Mouse (Mus musculus): Measurements from ENCODE around the gene Bod1l. TPM values are rescaled to one million over a fixed set of nuclear protein-coding genes. Genes with fewer than 3 reads are reported as not detected.

Gene Bod1l
- total RNA-seq, 2 experiments from 2014 or later = 13.0 to 14.0 TPM

DNA sequence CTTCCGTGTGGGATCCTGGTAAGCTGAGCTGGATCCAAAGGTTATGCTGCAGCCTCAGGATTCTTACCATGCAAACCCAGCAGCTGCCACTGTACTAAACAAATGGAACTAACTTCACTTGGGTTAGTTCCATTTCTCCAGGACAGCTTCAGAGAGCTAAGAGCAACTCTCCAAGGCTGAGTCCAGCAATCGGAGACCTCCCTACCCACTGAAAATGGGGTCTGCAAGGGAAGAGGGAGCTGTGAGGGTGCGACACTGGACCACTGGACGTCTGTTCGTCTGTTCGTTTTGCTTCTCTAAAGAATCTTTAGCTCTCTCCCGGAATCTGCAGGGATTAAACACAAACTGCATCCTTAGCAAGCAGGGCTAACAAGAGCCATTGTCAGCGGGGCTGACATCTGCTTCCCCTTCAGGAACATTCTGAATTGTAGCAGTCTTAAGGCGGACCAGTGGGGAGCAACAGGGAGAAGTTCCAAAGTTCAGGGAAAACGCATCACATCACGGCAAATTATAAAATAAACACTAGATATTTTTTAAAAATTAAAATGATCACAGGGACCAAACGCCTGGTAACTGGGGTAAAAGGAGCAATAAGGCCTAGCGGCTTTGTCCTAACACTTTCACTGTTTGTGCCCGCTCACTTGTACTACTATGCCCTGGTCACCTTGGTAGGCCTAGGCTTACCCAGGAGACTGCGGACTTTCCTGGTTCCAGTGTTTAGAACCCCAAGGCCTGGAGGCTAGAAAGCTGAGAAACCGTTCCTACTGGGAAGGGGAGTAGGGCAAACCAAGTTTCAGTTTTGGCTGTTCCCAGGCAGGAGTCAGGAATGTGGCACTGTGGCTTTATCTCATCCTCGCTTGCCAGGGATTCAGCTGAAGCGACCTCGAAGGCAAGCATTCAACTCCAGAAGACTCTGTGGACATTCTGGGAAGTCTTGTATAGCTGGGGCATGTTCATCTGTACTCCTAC is 85.2 kb downstream of the Bod1l start:
- no peak for DNase-seq

DNA sequence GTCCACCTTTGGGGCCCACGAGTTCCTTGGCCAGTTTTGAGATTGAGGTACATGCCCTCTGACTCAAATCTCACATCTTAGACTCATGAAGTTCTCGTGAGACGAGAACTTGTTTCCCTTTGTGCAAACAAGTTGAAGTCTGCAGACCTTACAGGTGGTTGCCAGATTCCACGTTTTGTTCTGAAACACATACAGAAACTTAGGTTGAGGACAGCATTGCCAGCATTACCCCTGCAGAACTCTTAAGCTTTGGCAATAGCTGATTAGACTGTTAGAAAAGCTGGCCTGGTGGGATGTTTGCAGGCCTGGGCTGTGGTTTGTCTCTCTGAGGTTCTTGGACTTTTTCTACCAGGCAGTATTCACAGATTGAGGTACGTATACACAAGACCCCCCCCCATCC is 86.8 kb downstream of the Bod1l start:
- DNase-seq = no peak

DNA sequence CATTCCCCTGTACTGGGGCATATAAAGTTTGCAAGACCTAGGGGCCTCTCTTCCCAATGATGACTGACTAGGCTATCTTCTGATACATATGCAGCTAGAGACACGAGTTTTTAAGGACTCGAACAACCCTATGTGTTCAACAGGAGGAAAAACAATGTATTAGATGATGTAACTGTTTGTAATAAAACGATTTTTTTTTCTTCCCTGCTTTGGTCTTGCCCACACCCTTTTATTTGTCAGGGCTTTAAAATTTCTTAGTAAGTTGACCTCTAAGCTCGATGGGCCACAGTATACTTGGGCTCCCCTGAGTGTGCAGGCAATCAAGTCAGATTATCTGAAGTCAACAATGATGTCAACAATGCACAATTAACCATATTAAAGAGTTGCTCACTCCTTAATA is 87.7 kb downstream of the Bod1l start:
- no peak for DNase-seq

DNA sequence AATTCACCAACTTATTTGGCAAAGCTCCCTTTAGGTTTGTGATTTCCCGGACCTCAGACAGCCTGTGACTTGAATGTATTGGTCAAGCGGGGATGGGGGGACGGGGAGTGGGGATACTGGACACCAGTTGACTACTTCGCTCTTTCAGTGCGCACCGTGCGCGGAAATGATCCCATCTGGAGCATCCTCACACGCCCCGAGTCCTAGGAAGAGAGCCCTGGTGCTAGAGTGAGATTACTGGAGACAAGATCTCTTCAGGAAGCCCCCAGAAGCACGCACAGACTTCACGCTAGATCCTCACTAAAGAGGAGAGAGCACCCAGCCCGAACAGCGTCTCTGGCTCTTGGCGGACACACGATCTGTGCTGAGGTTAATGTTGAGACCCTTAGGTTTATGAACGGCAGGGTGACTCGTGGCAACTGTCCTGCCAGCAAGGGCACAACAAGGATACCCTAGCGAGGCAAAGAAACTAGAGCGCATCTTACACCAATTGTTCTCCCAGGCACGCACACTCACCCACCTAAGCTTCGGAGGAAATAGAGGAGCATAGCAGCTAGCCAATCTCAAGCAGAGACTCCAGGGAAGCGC is 88.6 kb downstream of the Bod1l start:
- no peak for DNase-seq

DNA sequence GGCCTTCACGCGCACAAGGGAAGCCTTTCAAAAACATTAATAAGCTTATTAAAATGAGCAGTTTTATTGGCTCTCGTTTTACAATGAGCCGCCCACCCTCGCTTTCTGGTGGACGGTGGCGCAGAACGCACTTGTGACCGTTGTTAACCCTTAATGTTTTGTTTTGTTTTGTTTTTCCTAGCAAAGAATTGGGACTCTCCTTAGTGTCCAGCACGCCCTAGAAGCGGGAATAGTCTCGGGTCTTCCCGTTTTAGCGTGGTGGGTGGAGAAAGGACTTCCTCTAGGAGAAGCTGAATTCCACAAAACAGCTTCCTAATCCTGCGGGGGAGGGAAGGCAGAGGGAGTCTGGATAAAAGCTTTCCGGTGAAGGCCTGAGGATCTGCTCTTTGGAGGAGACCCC is 89.3 kb downstream of the Bod1l start:
- no peak for DNase-seq

DNA sequence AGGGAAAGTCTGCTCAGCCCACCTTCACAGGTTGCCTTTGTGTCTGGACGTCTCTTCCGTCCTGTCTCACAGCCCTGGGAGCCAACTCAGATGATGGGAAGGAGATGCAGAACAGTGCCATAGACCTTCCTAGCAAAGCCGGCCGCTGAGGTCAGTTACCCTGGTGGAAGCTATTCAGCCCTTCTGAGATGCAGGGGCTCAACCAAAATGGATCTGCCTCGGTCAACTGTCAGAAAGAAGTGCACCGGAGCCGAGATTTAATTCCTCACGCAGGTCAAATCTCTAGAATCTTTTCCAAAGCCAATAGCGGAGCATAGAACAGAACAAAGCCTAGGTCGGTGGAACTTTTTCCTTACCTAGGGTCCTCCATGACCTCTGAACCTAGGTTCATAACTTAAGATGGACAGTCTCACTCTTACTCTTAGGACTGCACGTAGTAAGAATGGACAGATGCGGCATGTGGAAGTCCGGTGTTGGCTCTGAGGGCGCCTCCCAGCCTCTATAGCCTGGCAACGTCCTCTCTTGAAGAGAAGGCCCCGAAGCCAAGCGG is 89.8 kb downstream of the Bod1l start:
- no peak for DNase-seq

DNA sequence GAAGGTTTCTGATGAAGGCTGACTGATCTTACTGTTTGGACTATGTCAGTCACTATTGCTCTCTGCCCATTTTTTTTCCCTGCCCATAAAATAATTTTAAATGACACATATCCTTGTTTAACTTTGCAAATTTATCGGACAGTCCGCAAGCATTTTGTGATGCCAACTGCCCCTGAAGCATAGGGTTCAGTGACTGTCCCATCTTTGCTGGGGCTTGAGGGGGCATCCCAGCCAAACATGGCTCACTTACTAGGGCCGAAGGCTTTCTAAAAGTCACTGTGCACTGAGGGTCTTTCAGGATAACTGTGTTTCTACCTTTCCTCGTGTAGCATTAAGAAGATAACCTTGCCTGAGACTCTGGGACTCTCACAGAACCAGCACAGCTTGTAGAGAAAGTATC is 91.4 kb downstream of the Bod1l start:
- DNase-seq = no peak

DNA sequence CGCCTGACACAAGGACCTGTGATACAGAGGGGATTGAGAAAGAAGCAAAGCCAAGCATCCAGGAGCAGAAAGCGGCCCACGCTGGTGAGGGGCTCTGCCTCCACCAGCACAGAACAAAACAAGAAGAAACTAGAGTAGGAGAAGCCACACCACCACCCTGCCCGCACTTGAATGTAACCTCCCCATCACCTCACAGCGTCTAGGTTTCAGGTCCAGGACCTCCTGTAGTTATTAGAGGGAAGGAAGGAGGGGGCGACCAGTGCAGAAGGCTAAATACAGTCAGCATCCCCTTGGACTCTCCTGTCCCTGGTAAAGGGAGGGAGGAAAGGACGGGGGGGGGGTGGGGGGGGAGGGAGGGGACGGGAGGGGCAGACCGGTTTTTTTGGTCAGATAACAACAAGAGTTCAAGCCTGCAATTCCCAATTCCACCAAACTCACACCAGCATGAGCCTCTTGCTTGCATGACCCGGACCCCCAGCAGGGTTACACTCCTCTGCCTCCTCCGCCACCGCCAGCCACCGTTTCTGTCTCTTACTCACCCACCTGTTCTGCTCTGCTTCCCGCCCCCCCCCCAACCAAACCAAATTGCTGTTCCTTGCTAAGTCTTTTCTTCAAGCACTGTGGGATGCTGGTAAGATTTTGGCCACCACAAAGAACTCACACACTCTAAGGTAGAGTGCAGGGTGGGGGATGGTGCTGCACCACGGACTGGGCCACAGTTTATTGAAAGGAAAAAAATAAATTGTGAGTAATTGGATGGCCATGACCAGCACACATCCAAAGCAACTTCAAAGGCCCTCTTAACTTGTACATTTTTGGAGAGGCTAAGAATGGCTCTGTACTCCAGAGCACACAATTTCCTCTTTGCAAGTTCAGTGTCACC is 99.0 kb downstream of the Bod1l start:
- DNase-seq = no peak

DNA sequence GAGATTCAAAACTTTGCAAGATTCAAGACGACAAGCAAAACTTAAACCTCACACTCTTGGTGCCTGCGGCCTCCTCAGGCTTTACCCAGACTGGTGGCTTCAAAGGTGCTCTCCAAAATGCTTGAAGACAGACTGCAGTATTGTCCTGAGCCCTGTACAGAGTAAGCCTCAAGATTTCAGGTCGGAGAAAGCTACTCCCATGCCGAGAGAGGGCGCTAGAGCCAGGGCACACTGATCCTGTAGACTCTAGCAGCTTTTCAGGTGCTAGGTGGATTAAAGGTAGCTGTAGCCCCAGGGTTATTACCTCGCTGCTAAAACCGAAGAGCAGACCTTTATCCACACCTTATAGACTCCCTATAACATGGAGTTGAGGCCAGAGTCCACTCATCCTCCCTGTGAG is 99.9 kb downstream of the Bod1l start:
- no peak for DNase-seq

DNA sequence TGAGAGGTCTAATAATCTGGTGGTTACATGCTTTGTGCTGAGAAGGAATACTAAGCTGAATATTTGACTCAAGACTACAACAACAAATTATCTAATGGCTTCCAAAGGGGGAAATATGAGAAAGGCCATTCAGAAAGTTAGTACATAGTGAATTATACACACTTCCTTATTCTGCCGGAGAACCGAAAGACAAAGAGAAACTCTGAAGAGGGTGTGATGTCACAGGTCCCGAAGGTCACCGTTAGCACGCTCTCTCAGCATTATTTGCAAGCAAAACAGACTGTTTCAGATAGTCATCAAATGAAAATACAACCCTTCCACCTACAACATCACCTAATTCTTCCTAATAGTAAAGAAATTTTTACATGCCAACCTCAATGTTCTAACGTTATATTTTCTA is 105.3 kb downstream of the Bod1l start:
- DNase-seq = no peak

Small RNA genes within 50 kb of the gene (microRNA-seq; reads per million reads assigned to microRNA genes)
- gene Mir6414 (ENCODE audit: borderline replicate concordance in 2 of 2) = 0 reads per million in 2 experiments

Other genes starting within 250 kb of the Bod1l start
- gene Rab28, start 136.2 kb downstream of the Bod1l start, total RNA-seq (2021) = 10 to 100 TPM; 73.6 to 79.9 TPM
- gene Nkx3-2, start 79.8 kb downstream of the Bod1l start, total RNA-seq (2021) = under 1 TPM in 1 of 2 experiments, not detected in 1; 0.15 TPM
- not detected for gene Gm16223, start 223.6 kb upstream of the Bod1l start, total RNA-seq (2021)

All from gastrocnemius, postnatal 25 days (tissue).